Mouse (Mus musculus) liver, postnatal 0 days (tissue): Measurements from ENCODE around the gene Usp30.

Experiments
- CTCF ChIP-seq: sonication (generic); IDR thresholded peaks from 2 replicates; pipeline ENCODE4 v1.5.1; 2016; ENCODE audit warnings: antibody characterized with exemption, low read depth
- EP300 ChIP-seq: IDR thresholded peaks from 2 replicates; pipeline ENCODE4 v1.6.1; 2016; ENCODE audit warnings: antibody characterized with exemption, low read depth, mild to moderate bottlenecking

DNA sequence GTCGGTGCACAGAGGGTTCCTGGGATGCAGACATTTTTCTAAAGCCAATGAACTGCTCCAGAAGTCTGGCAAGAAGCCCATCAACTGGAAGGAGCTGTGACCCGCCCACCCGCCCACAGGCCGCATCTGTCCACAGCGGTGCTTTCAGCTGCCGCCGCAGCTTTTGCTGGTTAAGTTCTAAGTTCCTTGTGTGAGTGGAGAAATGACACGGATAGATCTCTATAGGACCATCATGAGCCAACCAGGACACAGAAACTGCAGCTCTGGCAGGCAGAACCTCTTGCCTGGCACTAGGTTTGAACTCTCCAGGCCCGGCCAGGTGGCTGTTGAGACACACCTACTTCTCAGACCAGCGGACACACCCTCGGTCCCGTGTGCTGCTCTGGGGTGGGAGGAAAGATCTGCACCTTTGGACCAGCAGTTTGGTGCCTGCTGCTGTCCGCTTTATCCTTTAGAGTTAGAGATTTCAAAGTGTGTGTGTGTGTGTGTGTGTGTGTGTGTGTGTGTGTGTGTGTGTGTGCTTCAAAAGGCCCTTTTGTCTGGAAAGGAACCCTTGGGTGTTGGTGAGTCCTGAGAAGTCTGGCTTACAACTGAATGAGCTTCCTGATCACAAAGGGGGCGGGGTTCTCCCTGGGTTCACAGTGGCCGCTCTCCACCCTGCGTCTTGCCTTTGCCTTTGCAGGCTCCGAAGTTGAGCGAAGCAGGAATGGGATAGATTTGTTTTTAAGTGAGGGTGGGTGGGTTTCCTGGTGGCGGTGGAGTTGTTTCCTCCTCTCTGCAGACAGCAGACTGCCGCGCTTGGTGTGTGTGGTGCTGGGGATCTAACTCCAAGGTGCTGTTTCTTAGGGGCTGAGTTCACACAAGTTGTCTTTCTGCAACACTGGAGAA lies 73.3 kb downstream of the Usp30 start:
- no peak for TF ChIP-seq CTCF
- no peak for TF ChIP-seq EP300
